Mouse (Mus musculus) bone marrow macrophage, adult 2 months (primary cell): Measurements from ENCODE around the gene Fbrs.

ENCODE experiments used
- CTCF ChIP-seq: IDR thresholded peaks from 2 replicates; pipeline ENCODE4 v1.5.1; 2012; ENCODE audit warnings: low read depth, mild to moderate bottlenecking, low read length, moderate library complexity
- POLR2A ChIP-seq: IDR thresholded peaks from 2 replicates; pipeline ENCODE4 v1.6.1; 2012; ENCODE audit warnings: mild to moderate bottlenecking, low read depth, low read length, borderline replicate concordance

DNA sequence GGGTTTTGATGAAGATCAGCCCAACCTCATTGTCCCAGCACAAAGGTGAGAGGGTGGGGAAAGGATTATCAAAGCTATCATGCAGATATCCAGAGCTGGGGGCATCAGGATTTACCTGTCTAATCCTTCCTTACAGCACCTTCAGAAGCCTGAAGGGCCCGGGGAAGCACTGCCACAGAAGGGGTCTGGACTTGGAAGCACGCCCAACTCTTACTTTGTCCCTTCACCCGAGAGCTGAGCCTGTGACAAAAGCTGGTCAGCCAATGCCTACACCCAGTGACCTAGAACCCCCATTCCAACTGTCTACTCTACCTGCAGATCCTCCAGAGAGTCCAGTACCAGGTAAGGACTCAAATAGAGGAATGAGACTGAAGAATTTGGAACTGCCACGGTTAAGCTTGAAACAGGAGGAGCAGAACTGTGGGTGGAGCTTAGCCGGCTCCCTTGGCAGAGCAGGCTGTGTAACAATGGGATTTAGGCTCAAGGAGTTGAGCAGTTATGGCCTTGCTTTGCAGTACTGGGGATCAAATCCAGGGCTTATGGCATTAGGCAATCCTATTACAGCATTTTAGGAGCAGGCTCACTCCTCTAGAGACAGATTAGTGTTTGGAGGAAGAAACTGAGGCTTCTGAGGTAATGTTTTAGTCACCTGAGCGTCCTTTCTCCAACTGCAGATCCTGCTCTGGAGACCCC lies 4.5 kb upstream of the Fbrs start:
- no peak for TF ChIP-seq POLR2A
- TF ChIP-seq CTCF = no peak
